Mouse (Mus musculus) heart, adult 2 months (tissue): ENCODE results near the gene Pcnx. TPM values are rescaled to one million over a fixed set of nuclear protein-coding genes. Genes with fewer than 3 reads are reported as not detected.

Experiments
- DNase-seq, 2 experiments: peaks; one replicate each; pipeline ENCODE4 v3.0.0; 2021
- H3K27ac ChIP-seq: fragments of 200-600 bp; 2 replicates; pipeline ENCODE4 v1.8.1; 2022
- H3K27me3 ChIP-seq: fragments of 200-500 bp; 2 replicates; pipeline ENCODE4 v1.6.1; 2012; ENCODE audit warnings: mild to moderate bottlenecking, low read length, inconsistent platforms, mixed read lengths; ENCODE audit not compliant: control insufficient read depth, insufficient read depth
- H3K36me3 ChIP-seq: fragments of 200-500 bp; 2 replicates; pipeline ENCODE4 v1.6.1; 2012; ENCODE audit warnings: low read length, inconsistent platforms; ENCODE audit not compliant: control insufficient read depth, insufficient read depth
- H3K4me1 ChIP-seq: fragments of 200-500 bp; 2 replicates; pipeline ENCODE4 v1.6.1; 2011; ENCODE audit warnings: low read length; ENCODE audit not compliant: control insufficient read depth, insufficient read depth
- H3K4me3 ChIP-seq: fragments of 200-600 bp; 2 replicates; pipeline ENCODE4 v1.8.1; 2022
- H3K79me2 ChIP-seq: fragments of 200-500 bp; replicated peaks from 2 replicates; pipeline ENCODE4 v1.6.1; 2012; ENCODE audit warnings: mild to moderate bottlenecking, inconsistent platforms, low read length, moderate library complexity, mixed read lengths; ENCODE audit not compliant: control insufficient read depth, insufficient read depth
- H3K9ac ChIP-seq: fragments of 200-500 bp; 2 replicates; pipeline ENCODE4 v1.6.1; 2012; ENCODE audit warnings: low read depth, mild to moderate bottlenecking, control low read depth, inconsistent platforms, low read length, mixed read lengths
- CTCF ChIP-seq: fragments of 200-600 bp; IDR thresholded peaks from 2 replicates; pipeline ENCODE4 v1.8.1; 2022; ENCODE audit warnings: antibody characterized with exemption, mild to moderate bottlenecking, moderate library complexity
- EP300 ChIP-seq: fragments of 200-500 bp; IDR thresholded peaks from 2 replicates; pipeline ENCODE4 v1.6.1; 2011; ENCODE audit warnings: low read depth, low read length, control low read depth; ENCODE audit not compliant: insufficient read depth
- POLR2A ChIP-seq: fragments of 200-500 bp; IDR thresholded peaks from 2 replicates; pipeline ENCODE4 v1.6.1; 2011; ENCODE audit warnings: mild to moderate bottlenecking, low read depth, low read length, control low read depth; ENCODE audit not compliant: insufficient read depth
- WGBS: fragments of 180-500 bp; shearing (Covaris S2); methylation state at CpG from one replicate; pipeline ENCODE4 v1.1.7; 2018; 5-methylcytosine and 5-hydroxymethylcytosine counted together
- intact Hi-C: fragments of 180-260 bp; cut with DNase I; formaldehyde crosslinking; loops from one replicate; pipeline ENCODE4 v1.15.1; 2025
- polyA plus RNA-seq: library from polyadenylated mRNA; depleted of rRNA; stranded (reverse); fragments of >200 nt; gene quantifications from 2 replicates; pipeline ENCODE4 v1.2.3, GENCODE M21; 2012
- total RNA-seq, 2 experiments: library from RNA; stranded (reverse); gene quantifications; 2 replicates each; pipeline ENCODE4 v1.2.3; 2021

Pcnx gene
- total and polyA plus RNA-seq, 3 experiments: 25.4 to 61.7 (median 58.3) TPM

DNA sequence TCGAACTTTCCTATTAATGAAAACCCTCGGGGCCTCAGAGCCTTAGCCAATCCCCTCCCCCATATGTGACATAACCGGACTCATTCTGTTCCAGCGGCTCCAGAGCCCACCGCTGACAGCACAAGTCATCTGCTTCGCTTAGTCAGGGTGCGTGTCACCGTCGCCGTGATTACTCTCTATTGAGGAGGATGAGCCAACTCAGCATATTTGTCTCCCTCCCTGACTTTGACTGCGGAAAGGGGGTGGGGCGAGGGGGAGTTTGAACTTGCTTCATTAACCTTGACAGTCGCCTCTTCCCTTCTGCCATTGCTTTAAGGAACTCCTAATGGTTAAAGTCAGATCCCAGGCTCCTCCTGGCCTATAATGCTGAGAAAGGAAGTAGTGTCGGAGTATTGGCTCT, 14.8 kb upstream of the Pcnx start:
- Histone ChIP-seq H3K27ac (no peak overlapping the region), H3K9ac (no peak overlapping the region)

GRCm38 (mm10) chr12:81849629-81850028, 10.2 kb upstream of the Pcnx start:
- H3K27me3 ChIP-seq: no peaks in the 10 kb centered on the region
- peaks cover 1% of the 10 kb centered on the region; the same call in 1 of the 2 replicates for H3K4me1 ChIP-seq
- no peak overlapping the region for H3K9ac ChIP-seq
- TF ChIP-seq EP300: no peak
- no peak for TF ChIP-seq POLR2A
- TF ChIP-seq CTCF: no peak
- intact Hi-C loops: no loop called here
- H3K27ac ChIP-seq: no peak overlapping the region
- WGBS: 40% methylated on average over 8 of the region's 8 CpGs
- H3K36me3 ChIP-seq: no peaks in the 10 kb centered on the region
- no peak for DNase-seq
- H3K79me2 ChIP-seq: no peaks in the 10 kb centered on the region
- H3K4me3 ChIP-seq: no peak overlapping the region

More for the DNA sequence above, 14.8 kb upstream of the Pcnx start:
- Histone ChIP-seq H3K4me1 (0 out of 2 replicates have a peak, but pooled peaks cover 1% of the 10 kb centered on the region), H3K79me2 (no peaks in the 10 kb centered on the region), H3K36me3 (no peaks in the 10 kb centered on the region), H3K4me3 (no peak overlapping the region), H3K27me3 (no peaks in the 10 kb centered on the region)
- intact Hi-C loops: no loop called here
- TF ChIP-seq EP300 (no peak), POLR2A (no peak), CTCF (no peak)
- no peak for DNase-seq
- 12% methylated on average over 14 of the region's 14 CpGs for WGBS

DNA sequence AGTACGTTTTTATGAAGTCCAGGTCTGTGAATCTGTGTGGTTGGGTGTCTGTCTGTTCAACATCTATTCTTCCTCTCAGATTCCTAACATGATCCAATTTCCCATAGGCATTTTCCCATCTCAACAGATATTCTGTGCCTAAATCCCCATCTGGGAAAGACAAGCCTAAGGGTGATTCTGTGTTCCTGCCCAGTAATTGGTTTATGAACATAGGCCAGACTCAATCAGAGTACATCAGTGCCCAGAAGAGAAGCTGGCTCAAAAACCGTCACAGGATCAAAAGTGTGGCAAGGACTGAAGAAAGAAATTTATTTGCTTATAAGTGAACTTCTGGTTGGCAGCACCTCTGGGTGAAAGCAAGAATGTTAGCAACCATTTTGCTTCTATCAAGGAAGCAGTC, 7.3 kb upstream of the Pcnx start:
- Histone ChIP-seq H3K9ac (no peak overlapping the region), H3K27me3 (no peaks in the 10 kb centered on the region), H3K79me2 (no peaks in the 10 kb centered on the region), H3K36me3 (no peaks in the 10 kb centered on the region), H3K27ac (peak overlapping the region; percentile 9; the same call in 1 of the 2 replicates), H3K4me3 (no peak overlapping the region), H3K4me1 (no peaks in the 10 kb centered on the region; the same call in 1 of the 2 replicates)
- intact Hi-C loops: no loop called here
- TF ChIP-seq CTCF (no peak), EP300 (no peak), POLR2A (no peak)
- DNase-seq: no peak
- 87% methylated on average over 2 of the region's 2 CpGs for WGBS

- 65% methylated on average over 14 of the region's 14 CpGs for WGBS
Observed at GRCm38 (mm10) chr12:81852977-81853376, 6.8 kb upstream of the Pcnx start.

GRCm38 (mm10) chr12:81853543-81853942, 6.3 kb upstream of the Pcnx start:
- no peaks in the 10 kb centered on the region for H3K27me3 ChIP-seq
- H3K36me3 ChIP-seq: no peaks in the 10 kb centered on the region
- WGBS: 79% methylated on average over 9 of the region's 9 CpGs
- H3K27ac ChIP-seq: no peak overlapping the region
- no peak overlapping the region for H3K9ac ChIP-seq
- intact Hi-C loops: no loop called here
- no peak overlapping the region for H3K4me3 ChIP-seq
- no peaks in the 10 kb centered on the region for H3K79me2 ChIP-seq
- no peak for DNase-seq
- H3K4me1 ChIP-seq: no peaks in the 10 kb centered on the region; the same call in 1 of the 2 replicates
- TF ChIP-seq EP300 (no peak), CTCF (no peak), POLR2A (no peak)

More at GRCm38 (mm10) chr12:81852977-81853376, 6.8 kb upstream of the Pcnx start:
- TF ChIP-seq EP300 (no peak), CTCF (no peak), POLR2A (no peak)
- Histone ChIP-seq H3K27me3 (no peaks in the 10 kb centered on the region), H3K36me3 (no peaks in the 10 kb centered on the region), H3K4me1 (no peaks in the 10 kb centered on the region; the same call in 1 of the 2 replicates), H3K79me2 (no peaks in the 10 kb centered on the region), H3K4me3 (no peak overlapping the region), H3K9ac (no peak overlapping the region), H3K27ac (peak overlapping the region; percentile 9; the same call in 1 of the 2 replicates)
- DNase-seq: peak; percentile 39 to 57
- intact Hi-C loops: no loop called here

DNA sequence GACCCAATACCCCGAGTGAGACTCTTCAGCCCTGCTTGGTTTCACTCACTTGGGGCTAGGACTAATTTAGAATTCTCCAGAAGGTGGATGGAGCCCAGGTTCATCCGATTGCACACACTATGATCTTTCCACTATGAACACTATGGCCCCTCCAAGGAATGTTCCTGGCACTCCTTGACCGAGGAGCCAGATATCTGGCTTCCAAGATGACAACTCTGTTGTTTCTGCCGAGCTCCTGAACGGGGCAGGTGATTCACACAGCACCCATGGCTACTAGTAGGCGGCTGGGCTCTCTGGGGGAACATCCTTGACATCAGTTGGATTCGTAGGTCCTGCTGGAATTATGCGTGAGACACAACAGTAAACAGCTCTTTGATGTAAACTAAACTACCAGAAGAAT, 4.8 kb upstream of the Pcnx start:
- no peak overlapping the region for H3K4me3 ChIP-seq
- TF ChIP-seq POLR2A (no peak), EP300 (no peak)
- 69% methylated on average over 8 of the region's 8 CpGs for WGBS
- no peak overlapping the region for H3K27ac ChIP-seq
- H3K9ac ChIP-seq: no peak overlapping the region
- peaks cover 5% of the 10 kb centered on the region for H3K4me1 ChIP-seq
- no peaks in the 10 kb centered on the region for H3K27me3 ChIP-seq
- DNase-seq: no peak
- no peaks in the 10 kb centered on the region for H3K79me2 ChIP-seq
- intact Hi-C loops: no loop called here
- peaks cover 2% of the 10 kb centered on the region; the same call in 1 of the 2 replicates for H3K36me3 ChIP-seq
